Mouse (Mus musculus) v-Abl transformed pro-B cells (cell line): ENCODE measurements at regions not wholly inside any gene's neighbourhood (a gene's known extent, or its start where the extent isn't known, plus 50 kb on each side); places are given as distances from the start of the nearest gene placed in this dataset.

Experiments
- in situ Hi-C, 2 experiments: fragments of 400-800 bp; cut with MboI; formaldehyde crosslinking; loops; one replicate each; pipeline ENCODE4 v1.15.1; 2025; ENCODE audit not compliant: unreplicated experiment in 2 of 2

DNA sequence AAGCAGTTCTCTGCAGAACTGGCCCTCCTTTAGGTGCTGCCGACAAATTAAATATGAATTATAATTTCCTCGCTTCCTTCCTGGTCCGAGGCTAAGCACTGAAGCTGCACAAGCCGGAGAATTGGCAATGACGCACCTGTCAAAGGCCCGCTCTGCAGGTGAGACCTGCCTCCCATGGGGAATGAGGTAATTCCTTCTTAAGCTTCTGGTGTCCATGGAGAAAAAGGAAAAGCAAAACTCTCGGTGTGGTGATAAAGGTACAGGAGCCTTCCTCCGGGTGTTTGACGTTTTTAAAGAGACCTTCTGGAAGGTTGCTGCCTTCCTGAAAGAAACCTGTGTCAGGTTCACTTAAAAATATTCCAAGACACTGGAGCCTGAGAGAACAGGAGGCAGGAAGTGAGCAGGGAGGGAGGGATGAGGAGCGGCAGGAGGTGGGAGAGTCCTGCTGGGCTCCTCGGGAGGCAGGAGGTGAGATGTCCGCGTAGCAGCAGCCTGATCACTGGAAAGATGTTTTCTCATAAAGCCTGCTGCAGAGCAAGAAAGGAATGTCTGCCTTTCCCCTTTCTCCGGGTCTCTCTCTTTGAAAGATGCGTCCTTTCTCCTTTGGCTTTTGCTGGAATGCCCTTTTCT is 114.9 kb downstream of the Zfp706 start:
- in situ Hi-C loops = no loop called here

DNA sequence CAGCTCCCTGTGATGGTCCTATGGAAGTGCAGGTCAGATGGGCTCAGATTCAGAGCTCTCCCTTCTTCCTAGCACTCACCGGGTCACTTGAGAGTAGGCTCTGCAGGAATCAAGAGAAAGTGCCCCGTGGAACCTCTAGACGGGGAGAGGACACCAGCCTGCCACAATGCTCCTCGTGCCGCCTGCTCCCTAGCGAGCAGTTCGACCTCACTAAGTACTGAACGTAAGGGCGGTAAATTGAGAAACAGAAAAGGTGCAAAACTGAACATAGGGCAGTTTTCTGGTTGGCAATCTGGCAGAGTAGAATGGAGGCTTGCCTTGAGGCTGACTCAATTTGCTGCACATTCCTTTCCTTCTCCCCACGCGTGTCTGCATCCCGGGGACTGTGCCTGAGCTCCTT is 115.7 kb downstream of the Zfp706 start:
- in situ Hi-C loops = no loop called here

DNA sequence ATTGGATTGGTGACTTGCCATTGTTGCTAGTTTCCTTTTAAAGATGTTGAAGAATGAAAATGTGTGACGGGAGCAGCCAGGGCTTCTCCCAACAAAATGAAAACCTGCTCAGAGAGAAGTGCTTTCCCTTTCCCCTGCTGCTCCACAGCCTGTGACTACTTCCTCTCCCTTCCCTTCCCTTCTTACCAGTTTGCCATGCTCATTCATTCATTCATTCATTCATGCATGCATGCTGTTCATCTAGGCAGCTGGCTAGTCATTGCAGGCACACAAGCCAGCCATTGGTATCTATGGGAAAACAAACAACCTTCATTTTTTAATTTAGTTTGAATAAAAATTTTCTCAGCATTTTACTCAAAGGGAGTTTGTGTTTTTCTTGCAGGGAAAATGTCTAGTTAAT is 116.3 kb downstream of the Zfp706 start:
- in situ Hi-C loops = no loop called here

DNA sequence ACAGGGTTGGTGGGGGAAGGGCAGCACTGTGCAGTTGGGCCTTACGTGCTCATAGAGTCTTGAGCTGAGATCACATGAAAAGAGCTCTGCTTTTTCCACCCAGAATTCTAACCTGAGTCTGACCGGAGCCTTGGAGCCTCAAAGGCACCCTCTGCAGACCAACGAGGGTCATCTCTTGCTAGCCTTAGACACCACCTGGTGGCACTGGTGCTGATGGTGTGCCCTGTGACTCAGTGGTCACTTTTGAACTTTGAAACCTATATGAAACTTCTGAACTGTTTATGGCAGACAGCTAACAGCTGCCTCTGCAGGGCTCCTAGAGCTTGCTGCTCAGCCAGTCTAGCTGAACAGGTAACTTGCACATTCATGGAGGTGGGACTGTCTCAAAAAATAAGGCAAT is 118.5 kb downstream of the Zfp706 start:
- in situ Hi-C loops = no loop called here

DNA sequence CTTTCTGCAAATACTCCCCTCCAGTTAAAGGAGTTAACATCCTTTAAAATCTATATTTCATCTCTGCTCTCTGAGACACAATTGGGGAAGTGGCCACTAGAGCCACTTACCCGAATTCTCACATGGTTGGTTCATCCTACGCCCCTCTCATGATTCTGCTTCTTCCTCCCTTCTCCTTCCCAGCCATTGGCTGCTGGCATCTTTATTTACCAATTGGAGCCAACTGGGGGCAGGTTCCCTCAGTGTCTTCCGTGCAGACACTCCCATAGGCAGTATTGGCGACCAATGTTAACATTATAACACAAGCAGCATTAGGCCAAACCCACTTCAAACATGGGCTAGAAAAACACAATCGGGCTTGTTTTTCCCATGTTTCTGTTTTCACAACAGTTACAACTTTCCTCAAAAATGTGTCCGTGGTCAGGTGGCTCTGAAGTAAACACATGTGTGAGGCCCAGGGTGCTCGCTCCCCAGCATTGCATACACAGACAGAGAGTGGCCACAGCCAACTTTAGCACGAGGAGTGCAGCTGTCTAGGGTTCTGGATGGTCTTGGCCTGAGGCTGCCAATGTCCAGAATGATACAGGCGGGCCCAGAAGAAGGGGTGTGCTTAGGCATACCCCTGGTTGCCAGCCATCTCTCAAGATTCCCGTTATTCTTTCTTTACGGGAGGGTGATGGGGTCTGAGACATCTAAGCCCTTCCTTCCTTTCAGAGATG is 119.1 kb downstream of the Zfp706 start:
- in situ Hi-C loops = no loop called here

DNA sequence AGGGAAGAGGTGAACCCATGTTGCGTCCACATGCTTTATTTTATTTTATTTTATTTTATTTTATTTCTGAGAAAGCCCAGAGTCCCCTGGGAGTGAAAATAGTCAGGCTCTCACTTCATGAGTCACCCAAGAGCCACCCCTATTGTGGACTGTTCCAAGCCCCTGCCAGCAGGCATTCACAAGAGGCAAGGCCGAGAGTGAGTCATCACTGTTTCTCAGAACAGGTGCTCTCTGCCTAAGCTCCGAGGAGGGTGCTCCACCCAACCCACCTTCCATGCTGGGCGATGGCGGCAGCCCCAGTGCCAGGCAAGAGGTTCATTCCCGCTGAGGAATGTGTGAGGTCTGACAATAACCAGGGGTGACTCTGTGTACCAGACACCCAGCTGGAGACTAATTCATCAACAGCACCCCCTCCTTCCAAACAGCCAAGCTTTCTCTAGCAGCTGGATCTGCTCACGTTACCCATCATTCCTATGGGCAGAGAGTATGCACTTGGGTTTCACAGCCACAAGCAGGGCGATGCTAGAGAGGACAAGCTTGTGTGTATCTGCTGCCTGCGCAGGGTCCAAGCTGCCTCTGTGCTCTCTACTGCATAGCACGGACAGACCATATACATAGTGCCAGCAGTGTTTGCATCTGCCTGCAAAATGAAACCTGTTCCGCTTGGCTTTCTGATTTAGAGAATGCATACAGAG is 122.8 kb downstream of the Zfp706 start:
- in situ Hi-C loops = no loop called here

DNA sequence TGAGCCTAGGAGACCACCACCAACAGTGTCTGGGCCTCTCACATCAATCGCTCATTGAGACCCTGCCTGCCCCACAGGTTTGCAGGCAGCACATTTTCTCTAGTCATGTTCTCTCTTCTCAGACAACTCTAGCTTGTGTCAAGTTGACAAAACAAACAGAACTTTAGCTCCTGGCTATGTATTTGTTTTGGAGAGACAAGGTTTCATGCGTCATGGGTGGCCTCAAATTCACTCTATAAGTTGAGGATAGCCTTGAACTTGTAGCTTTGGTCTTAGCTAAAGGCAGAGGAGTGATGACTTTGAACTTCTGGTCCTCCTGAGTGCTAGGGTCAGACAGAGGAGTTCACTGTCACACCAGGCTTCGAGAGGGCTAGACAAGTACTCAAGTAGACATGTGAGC is 123.5 kb downstream of the Zfp706 start:
- in situ Hi-C loops = no loop called here

DNA sequence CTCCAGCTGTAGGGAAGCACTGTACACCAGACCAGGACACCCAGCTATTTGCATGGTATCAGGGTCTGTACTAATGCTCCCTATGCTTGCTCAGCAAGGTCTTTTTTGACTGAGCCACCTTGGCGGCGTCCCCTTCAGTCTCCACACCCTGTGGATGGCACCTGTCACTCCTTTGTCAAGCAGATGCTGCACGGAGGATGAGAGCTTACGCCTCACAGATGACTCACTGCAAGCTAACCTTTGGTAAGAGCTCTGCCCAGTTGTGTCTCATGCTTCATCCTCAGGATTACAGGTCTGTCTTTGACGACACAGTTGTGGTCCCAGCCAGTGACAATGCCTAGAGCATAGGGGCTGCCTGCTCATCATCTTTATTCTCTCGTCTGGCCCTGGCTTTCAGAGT is 124.4 kb downstream of the Zfp706 start:
- in situ Hi-C loops = no loop called here

DNA sequence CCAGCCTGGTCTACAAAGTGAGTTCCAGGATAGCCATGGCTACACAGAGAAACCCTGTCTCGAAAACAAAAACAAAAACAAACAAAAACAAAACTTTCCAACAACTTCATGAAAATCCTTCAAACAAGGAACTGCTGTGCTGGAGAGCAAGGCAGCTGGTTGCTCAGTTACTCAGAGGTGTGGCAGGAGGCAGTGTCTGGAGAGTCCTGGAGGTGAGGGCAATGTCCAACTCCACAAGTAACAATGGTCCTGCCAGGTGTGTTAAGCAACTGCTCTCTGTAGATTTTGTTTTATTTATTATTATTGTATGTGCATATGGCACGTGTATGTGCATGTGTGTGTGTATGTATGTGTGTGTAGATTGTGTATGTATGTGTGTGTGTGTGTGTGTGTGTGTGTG is 126.0 kb downstream of the Zfp706 start:
- in situ Hi-C loops = no loop called here

DNA sequence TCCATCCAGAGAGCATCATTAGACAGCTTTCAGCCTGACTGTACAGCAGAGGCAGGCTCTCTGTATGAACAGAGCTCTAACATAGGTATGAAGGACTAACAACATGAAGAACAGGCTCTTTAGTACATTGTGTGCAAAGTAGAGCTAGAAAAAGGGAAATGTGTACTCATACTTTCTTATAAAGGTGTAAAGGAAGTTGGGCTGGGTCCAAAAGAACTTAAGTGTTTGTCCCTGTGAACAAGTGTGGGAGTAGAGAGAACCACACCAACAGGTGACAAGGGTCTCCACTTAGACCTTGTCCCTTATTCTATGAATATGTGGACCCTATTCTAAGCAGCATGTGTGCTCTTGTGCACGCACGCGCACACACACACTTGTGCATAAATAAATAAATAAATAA is 127.0 kb downstream of the Zfp706 start:
- in situ Hi-C loops = no loop called here

DNA sequence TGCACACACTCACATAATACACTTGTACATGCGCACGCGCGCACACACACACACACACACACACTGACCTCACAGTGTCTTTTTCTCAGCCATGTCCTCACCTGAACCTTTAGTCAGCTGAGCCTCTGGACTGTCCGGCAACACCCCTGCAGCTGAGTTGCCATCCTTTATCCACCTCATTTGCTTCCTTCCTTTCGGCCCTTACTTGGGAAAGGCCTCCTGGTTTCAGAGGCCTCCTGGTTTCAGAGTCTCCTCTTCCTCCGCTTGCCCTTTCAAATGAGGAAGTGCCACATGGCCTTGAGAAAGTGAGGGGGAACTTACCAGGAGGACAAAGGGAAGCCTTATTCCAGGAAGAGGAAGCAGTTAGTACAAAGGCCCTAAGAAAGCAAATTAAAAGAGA is 128.0 kb downstream of the Zfp706 start:
- in situ Hi-C loops = loop anchor here in 1 of 2 experiments (5.0 kb wide), 1 partner anchor 53 kb away; no protein-coding TSS in a partner anchor

DNA sequence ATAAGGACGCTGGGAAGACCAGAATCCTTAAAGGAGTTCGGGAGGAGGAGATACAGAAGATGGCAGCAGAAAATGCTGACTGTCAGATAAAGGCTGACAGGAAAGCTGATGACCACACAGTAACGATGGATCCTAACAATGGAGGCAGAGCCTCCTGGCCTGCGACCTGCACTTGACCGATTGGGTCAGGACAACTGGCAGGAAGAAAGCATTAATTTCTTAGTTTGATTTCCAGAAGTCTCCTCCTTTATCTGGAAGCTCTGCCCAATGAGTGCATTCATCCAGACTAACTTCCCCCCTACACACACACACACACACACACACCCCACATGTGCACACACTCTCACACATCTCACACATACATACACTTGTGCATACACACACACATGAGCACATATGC is 128.6 kb downstream of the Zfp706 start:
- in situ Hi-C loops = loop anchor here in 1 of 2 experiments (5.0 kb wide), 1 partner anchor 53 kb away; no protein-coding TSS in a partner anchor

DNA sequence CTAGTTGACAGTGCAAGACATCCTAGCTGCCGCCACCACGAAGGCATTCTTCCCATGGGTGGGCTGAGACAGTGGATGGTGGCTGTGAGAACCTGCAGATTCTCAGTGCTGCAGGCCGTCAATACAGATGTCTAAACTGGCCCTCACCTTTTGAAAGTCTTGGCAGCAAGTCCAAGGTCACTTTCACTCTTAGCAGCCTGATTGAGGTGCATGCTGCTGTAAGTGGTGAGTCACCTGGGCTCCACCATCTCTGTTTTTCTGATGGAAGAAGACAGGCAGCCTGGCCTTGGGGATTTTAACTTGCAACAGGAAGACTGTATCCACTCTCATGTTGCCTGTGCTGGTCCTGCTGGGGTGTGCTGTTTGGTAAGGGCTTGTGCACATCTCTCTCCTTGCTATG is 129.3 kb downstream of the Zfp706 start:
- in situ Hi-C loops = loop anchor here in 1 of 2 experiments (5.0 kb wide), 1 partner anchor 54 kb away; no protein-coding TSS in a partner anchor

DNA sequence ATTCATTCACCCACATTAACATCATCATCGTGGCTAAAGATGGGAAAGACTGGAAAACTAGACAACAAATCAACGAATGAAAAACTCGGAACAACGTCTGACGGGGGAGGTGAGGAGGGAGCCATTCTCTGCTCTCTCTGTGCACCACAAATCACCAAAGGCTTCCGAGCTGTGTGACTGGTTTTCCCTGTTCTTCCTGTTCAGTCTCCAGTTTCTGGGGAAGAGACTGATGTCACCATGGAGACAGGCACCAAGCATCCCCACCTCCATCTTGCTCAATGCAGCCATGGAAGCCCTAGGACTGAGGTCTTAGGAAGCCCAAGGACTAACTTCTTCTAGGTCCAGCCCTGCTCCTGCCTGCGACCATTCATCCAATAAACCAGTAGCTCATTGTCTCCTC is 130.1 kb downstream of the Zfp706 start:
- in situ Hi-C loops = loop anchor here in 1 of 2 experiments (5.0 kb wide), 1 partner anchor 55 kb away; no protein-coding TSS in a partner anchor

DNA sequence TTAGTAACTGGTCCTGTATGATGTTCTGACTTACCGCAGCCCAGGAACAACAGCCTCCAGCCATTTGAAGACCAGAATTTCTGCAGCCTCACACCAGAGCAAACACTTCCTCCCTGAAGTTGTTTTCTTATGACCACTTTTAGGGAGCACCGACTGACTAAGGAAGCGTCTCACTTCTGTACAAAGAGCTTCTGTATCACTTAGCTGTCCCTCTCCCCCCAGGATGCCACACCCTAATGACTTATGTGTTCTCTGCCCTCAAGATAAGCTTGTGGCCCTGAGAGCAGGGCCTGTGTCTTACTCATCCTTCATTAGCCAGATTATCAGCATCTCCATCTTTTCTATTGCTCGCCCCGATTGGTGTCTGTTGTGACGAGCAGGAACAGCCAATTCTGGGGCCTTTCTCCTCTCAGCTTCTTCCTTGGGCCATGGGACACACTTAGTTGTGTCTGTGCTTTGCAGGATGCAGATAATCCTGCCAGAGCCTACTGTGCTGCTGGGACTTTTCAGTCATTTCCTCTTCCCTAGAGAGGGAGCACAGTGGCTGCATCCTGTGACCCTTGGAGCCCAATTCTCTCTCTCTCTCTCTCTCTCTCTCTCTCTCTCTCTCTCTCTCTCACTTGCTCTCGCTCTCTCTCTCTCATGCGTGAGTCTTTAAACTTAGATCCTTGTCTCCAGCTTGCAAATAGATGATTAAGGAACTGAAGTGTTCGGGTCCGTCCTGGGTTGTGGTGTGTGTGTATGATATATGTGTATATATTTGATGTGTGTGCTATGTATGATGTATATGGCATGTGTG is 131.4 kb downstream of the Zfp706 start:
- in situ Hi-C loops = loop anchor here in 1 of 2 experiments (5.0 kb wide), 1 partner anchor 56 kb away; no protein-coding TSS in a partner anchor

DNA sequence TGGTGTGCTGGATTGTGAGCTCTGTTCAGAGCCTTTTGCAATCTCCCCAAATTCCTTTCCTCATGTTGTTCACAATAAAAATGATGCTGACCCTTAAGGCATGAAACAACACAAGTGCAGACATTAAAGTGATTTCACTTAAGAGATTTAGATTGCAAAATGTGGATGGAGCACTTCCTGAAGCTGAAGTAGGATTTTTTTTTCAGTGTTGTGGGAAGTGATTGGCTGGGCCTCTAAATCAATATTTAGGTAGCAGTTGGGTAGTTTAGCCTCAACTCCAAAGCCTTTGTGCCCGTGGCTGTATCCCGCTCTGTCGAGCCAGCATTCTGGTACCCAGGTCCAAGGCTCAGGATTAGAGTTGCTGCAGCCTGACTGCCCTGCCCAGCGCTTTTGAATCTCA is 133.0 kb downstream of the Zfp706 start:
- in situ Hi-C loops = no loop called here

DNA sequence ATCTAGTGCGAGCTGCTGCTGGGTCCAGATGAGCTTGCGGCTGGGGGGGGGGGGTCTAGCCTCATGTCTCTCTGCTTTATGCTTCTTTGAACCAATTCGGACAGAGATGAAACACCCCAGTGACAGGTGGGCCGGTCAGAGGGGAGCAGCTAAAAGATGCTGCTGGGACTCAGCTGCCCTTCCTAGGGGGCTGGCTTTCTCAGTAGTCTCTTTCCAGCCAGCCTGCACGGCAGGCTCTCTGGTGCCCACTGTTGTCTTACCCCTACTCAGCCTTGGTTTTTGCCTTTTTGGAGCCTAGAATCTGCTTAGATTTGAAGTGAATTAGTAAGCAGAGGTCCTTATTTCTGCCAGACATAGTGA is 133.7 kb downstream of the Zfp706 start:
- in situ Hi-C loops = no loop called here

DNA sequence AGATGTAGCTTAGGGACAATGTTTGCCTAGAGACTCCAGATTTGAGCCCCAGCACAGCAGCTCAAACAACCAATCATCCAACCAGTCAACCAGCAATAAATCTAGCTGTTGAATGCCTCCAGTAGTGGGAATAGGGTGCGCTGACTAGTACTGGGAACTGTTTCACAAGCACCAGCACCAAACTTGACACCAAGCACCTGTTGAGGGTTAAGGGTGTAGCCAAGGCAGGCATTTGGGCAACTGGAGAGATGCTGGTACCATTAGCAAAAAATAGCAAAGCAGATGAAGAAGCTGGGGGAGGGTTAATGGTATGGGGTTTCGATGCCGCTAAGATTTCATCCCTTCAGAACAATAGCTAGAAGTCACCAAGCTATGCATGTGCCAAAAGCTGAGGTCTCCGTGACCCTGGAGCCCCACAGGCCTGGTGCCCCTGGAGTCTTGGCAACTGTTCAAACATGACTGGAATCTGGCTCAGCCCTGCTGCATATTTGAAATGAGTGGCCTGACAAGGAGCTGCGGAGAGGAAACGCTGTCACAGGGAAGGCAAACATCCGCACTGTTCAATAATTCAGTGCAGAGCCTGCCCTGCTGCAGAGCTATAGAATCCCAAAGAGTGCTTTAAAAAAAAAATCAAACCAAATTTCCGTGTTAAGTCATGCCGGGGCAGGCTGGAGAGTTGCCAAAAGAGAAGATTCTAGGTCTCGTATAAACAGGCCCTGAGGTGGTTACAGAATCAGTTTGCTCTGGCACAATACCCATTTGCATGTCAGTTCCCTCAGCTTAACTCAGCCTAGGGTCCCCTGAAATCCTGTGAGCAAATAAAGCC is 134.3 kb downstream of the Zfp706 start:
- in situ Hi-C loops = no loop called here

DNA sequence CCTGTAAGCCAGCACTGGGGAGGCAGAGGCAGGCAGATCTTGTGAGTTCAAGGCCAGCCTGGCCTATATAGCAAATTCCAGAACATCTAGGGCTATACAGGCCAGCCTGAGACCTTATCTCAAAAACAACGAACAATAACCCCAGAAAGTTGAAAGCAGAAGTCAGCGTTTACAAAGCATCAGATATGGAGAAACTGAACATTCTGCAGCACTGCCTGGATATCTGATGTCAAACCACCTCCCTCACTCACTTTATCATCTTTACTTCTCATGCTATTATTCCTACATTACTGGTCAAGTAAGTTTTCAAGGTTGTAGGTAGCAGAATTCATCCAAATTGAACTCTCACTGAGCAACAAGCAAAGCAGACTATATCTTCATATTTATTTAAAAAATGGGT is 135.0 kb downstream of the Zfp706 start:
- in situ Hi-C loops = no loop called here

DNA sequence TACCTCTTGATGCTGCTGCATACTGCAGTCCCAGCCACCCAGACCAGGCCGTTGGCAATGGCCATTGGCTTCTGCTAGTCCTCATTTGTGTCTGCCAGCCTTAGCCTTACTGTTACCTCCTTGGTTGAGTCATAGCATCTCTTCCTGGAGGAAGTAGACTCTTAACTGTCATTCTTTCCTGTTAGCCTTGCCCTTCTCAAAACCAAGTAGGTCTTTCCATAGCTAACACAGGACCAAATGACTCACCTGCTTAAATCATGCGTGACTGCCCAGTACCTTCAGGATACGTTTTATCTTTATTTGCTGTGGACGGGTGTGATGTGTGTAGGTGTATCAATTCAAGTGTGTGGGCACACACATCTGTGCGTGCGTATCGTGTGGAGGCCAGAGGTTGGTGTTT is 136.9 kb downstream of the Zfp706 start:
- in situ Hi-C loops = no loop called here
